Mouse (Mus musculus) hindbrain, embryonic 13.5 days (tissue): Measurements from ENCODE around the gene Ank3. TPM values are rescaled to one million over a fixed set of nuclear protein-coding genes. Genes with fewer than 3 reads are reported as not detected.

Source experiments
- ATAC-seq: fragments of 200-750 bp; cut with Nextera tagmentation; 2 replicates; pipeline ENCODE4 v1.8.0; 2017; ENCODE audit warnings: moderate TSS enrichment; ENCODE audit not compliant: low FRiP score
- H3K27ac ChIP-seq: fragments of 300-500 bp; sonication (generic); 2 replicates; pipeline ENCODE4 v1.5.1; 2015; ENCODE audit warnings: inconsistent platforms, mild to moderate bottlenecking, moderate library complexity
- H3K27me3 ChIP-seq: fragments of 300-500 bp; sonication (generic); 2 replicates; pipeline ENCODE4 v1.6.1; 2015; ENCODE audit warnings: mild to moderate bottlenecking, inconsistent platforms
- H3K36me3 ChIP-seq: fragments of 300-500 bp; sonication (generic); 2 replicates; pipeline ENCODE4 v1.6.1; 2015; ENCODE audit warnings: mild to moderate bottlenecking, inconsistent platforms
- H3K4me1 ChIP-seq: fragments of 300-500 bp; sonication (generic); replicated peaks from 2 replicates; pipeline ENCODE4 v1.6.1; 2015; ENCODE audit warnings: inconsistent platforms
- H3K4me2 ChIP-seq: fragments of 300-500 bp; sonication (generic); 2 replicates; pipeline ENCODE4 v1.6.1; 2015; ENCODE audit warnings: inconsistent platforms, mild to moderate bottlenecking, moderate library complexity
- H3K4me3 ChIP-seq: fragments of 300-500 bp; sonication (generic); 2 replicates; pipeline ENCODE4 v1.5.1; 2015; ENCODE audit warnings: mild to moderate bottlenecking, inconsistent platforms
- H3K9ac ChIP-seq: fragments of 300-500 bp; sonication (generic); 2 replicates; pipeline ENCODE4 v1.6.1; 2015; ENCODE audit warnings: mild to moderate bottlenecking, inconsistent platforms
- H3K9me3 ChIP-seq: fragments of 300-500 bp; sonication (generic); 2 replicates; pipeline ENCODE4 v1.6.1; 2016; ENCODE audit warnings: inconsistent platforms
- WGBS: fragments of 180-500 bp; shearing (Covaris S2); methylation state at CpG from one replicate; pipeline ENCODE4 v1.1.7; 2015; 5-methylcytosine and 5-hydroxymethylcytosine counted together
- polyA plus RNA-seq: library from polyadenylated mRNA; unstranded; fragments of >200 nt; fragmentation: Nextera tagmentation; extraction: Ambion mirVana; gene quantifications from 2 replicates; pipeline ENCODE4 v1.2.1, GENCODE M21; 2015

Gene Ank3
- polyA plus RNA-seq, 1 experiment from 2014 or later, result 114 TPM

- WGBS, result 66% methylated on average over 7 of the region's 7 CpGs
- Histone ChIP-seq H3K4me1 (peaks cover 5% of the 10 kb centered on the region; the same call in 1 of the 2 replicates), H3K27me3 (no peaks in the 10 kb centered on the region), H3K9ac (no peak overlapping the region), H3K9me3 (no peaks in the 10 kb centered on the region), H3K4me2 (no peak overlapping the region), H3K4me3 (no peak overlapping the region), H3K27ac (no peak overlapping the region), H3K36me3 (no peaks in the 10 kb centered on the region)
- no peak for ATAC-seq
These were observed 55.9 kb downstream of the Ank3 start for GRCm38 (mm10) chr10:69454480-69454879.

DNA sequence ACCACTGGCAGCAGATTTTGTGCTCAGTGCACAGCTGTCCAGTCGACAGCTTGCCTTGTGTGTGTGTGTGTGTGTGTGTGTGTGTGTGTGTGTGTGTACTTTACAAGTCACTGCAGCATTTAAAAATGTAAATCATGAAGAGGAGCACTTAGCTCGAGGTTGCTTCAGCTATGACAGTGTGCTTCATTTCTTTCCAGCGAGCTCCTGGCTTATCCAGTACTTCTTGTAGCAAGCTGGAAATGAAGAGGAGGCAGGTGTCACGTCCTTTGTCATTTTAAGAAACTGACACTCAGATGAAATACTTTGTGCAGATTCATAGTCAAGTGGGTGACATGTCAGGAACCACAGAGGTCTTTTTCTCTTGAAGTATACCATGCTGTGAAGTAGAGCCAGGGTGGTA, 66.3 kb downstream of the Ank3 start:
- ATAC-seq, result no peak
- no peaks in the 10 kb centered on the region for H3K27me3 ChIP-seq
- no peak overlapping the region for H3K9ac ChIP-seq
- H3K36me3 ChIP-seq, result no peaks in the 10 kb centered on the region
- H3K4me1 ChIP-seq, result peaks cover 60% of the 10 kb centered on the region
- 41% methylated on average over 4 of the region's 4 CpGs for WGBS
- H3K27ac ChIP-seq, result peak overlapping the region; percentile 90
- no peaks in the 10 kb centered on the region for H3K9me3 ChIP-seq
- H3K4me2 ChIP-seq, result no peak overlapping the region
- H3K4me3 ChIP-seq, result no peak overlapping the region

GRCm38 (mm10) chr10:69465558-69466200, 67.1 kb downstream of the Ank3 start:
- 0 out of 2 replicates have a peak overlapping the region, but pooled peaks have one; percentile 39 for H3K9ac ChIP-seq

GRCm38 (mm10) chr10:69466201-69466585, 67.6 kb downstream of the Ank3 start:
- H3K4me2 ChIP-seq, result peak overlapping the region; percentile 47

More at GRCm38 (mm10) chr10:69465558-69466200, 67.1 kb downstream of the Ank3 start:
- Histone ChIP-seq H3K27me3 (no peaks in the 10 kb centered on the region), H3K4me2 (peak overlapping the region; percentile 47), H3K4me3 (no peak overlapping the region), H3K9me3 (no peaks in the 10 kb centered on the region), H3K4me1 (peaks cover 60% of the 10 kb centered on the region), H3K36me3 (no peaks in the 10 kb centered on the region), H3K27ac (peak overlapping the region; percentile 93)
- WGBS, result 22% methylated on average over 11 of the region's 11 CpGs
- peak; percentile 83 for ATAC-seq

GRCm38 (mm10) chr10:69466586-69466985, 68.0 kb downstream of the Ank3 start:
- no peak for ATAC-seq
- no peak overlapping the region for H3K4me3 ChIP-seq
- H3K4me2 ChIP-seq, result peak overlapping the region; percentile 47; the same call in 1 of the 2 replicates
- no peaks in the 10 kb centered on the region for H3K36me3 ChIP-seq
- peak overlapping the region; percentile 93 for H3K27ac ChIP-seq
- peaks cover 60% of the 10 kb centered on the region for H3K4me1 ChIP-seq
- H3K27me3 ChIP-seq, result no peaks in the 10 kb centered on the region
- H3K9ac ChIP-seq, result 0 out of 2 replicates have a peak overlapping the region, but pooled peaks have one; percentile 39
- 22% methylated on average over 4 of the region's 4 CpGs for WGBS
- H3K9me3 ChIP-seq, result no peaks in the 10 kb centered on the region

More at GRCm38 (mm10) chr10:69466201-69466585, 67.6 kb downstream of the Ank3 start:
- 0 out of 2 replicates have a peak overlapping the region, but pooled peaks have one; percentile 39 for H3K9ac ChIP-seq
- H3K4me1 ChIP-seq, result peaks cover 60% of the 10 kb centered on the region
- no peaks in the 10 kb centered on the region for H3K9me3 ChIP-seq
- no peaks in the 10 kb centered on the region for H3K36me3 ChIP-seq
- H3K27ac ChIP-seq, result peak overlapping the region; percentile 93
- no peak overlapping the region for H3K4me3 ChIP-seq
- H3K27me3 ChIP-seq, result no peaks in the 10 kb centered on the region
- peak; percentile 21; the same call in 1 of the 2 replicates for ATAC-seq
- WGBS, result 31% methylated on average over 2 of the region's 2 CpGs

DNA sequence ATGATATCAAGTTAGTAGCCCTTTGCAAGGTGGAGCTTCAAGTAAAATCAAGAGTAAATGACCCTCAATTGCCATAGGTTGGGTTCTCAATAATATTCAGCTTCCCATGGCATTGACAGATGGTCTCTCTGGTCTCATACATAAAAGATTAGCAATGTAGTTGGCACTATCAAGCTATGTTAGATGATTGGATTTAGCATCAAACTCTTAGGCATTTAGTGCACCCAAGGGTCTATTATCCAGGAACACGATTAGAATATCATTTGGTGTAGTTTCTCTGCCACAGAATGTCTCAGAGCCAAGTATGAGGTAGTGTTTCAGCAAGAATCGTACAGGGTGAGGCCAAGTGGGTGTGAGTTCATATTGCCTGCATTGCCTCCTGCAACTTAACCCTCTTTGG, 68.6 kb downstream of the Ank3 start:
- WGBS, result 33% methylated on average over 2 of the region's 2 CpGs
- H3K4me3 ChIP-seq, result no peak overlapping the region
- no peaks in the 10 kb centered on the region for H3K9me3 ChIP-seq
- ATAC-seq, result no peak; the same call in 1 of the 2 replicates
- H3K9ac ChIP-seq, result no peak overlapping the region
- H3K36me3 ChIP-seq, result no peaks in the 10 kb centered on the region
- H3K4me2 ChIP-seq, result no peak overlapping the region
- H3K4me1 ChIP-seq, result peaks cover 60% of the 10 kb centered on the region
- no peaks in the 10 kb centered on the region for H3K27me3 ChIP-seq
- peak overlapping the region; percentile 93 for H3K27ac ChIP-seq

- Histone ChIP-seq H3K4me2 (no peak overlapping the region), H3K4me1 (peaks cover 27% of the 10 kb centered on the region), H3K36me3 (no peaks in the 10 kb centered on the region), H3K9ac (no peak overlapping the region), H3K4me3 (no peak overlapping the region), H3K27me3 (no peaks in the 10 kb centered on the region), H3K27ac (no peak overlapping the region), H3K9me3 (no peaks in the 10 kb centered on the region)
- no peak for ATAC-seq
- 40% methylated on average over 4 of the region's 4 CpGs for WGBS
These were observed 73.3 kb downstream of the Ank3 start for GRCm38 (mm10) chr10:69471841-69472240.

DNA sequence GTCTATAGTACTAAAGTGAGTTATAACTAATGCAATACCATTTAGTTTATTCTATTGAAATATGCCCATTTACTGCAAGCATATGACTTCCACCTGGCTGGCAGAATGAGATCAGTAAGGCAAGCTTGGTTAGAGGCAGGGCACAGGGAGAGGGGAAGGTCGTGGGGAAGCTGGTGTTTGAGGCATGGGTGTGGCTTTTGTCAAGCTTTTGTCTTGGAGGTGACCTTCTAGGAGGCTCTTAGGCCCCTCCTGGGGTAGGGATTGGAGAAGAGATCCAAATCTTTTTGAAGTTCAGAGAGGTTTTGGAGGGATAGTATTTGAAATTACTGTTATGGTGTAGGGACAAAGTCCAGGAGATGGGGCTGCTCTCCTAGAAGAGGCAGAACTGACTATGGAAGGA, 78.3 kb downstream of the Ank3 start:
- Histone ChIP-seq H3K4me3 (no peak overlapping the region), H3K9ac (no peak overlapping the region), H3K27me3 (no peaks in the 10 kb centered on the region), H3K9me3 (no peaks in the 10 kb centered on the region), H3K36me3 (no peaks in the 10 kb centered on the region), H3K4me2 (no peak overlapping the region), H3K27ac (no peak overlapping the region), H3K4me1 (no peaks in the 10 kb centered on the region; the same call in 1 of the 2 replicates)
- 50% methylated on average over 1 of the region's 1 CpGs for WGBS
- ATAC-seq, result no peak

GRCm38 (mm10) chr10:69477656-69478055, 79.1 kb downstream of the Ank3 start:
- H3K4me2 ChIP-seq, result no peak overlapping the region
- no peak overlapping the region for H3K4me3 ChIP-seq
- 72% methylated on average over 2 of the region's 2 CpGs for WGBS
- H3K36me3 ChIP-seq, result no peaks in the 10 kb centered on the region
- H3K27ac ChIP-seq, result no peak overlapping the region
- H3K27me3 ChIP-seq, result no peaks in the 10 kb centered on the region
- H3K9ac ChIP-seq, result no peak overlapping the region
- no peak for ATAC-seq
- no peaks in the 10 kb centered on the region; the same call in 1 of the 2 replicates for H3K4me1 ChIP-seq
- no peaks in the 10 kb centered on the region for H3K9me3 ChIP-seq

DNA sequence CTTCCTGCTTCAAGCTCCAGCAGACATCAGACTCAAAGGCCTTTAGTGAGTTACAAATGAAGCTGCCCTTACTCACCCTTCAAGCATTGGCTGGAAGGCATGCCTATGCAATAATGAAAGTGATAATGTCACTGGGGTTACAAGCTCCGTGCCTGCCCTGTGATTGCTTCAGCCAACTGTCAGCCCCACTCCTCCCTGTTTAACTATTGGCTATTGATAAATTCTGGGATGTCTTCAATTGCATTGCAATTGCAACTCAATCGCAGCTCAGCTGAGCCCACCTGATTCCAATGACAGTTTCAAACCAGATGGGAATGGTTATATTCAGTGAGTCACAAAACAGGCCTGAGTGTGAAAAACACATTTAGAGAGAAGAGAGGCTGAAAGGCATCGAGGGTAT, 80.3 kb downstream of the Ank3 start:
- no peaks in the 10 kb centered on the region for H3K27me3 ChIP-seq
- 44% methylated on average over 3 of the region's 3 CpGs for WGBS
- H3K4me2 ChIP-seq, result no peak overlapping the region
- H3K27ac ChIP-seq, result no peak overlapping the region
- no peak overlapping the region for H3K9ac ChIP-seq
- ATAC-seq, result no peak
- no peaks in the 10 kb centered on the region for H3K36me3 ChIP-seq
- H3K4me3 ChIP-seq, result no peak overlapping the region
- H3K4me1 ChIP-seq, result no peaks in the 10 kb centered on the region; the same call in 1 of the 2 replicates
- no peaks in the 10 kb centered on the region for H3K9me3 ChIP-seq

DNA sequence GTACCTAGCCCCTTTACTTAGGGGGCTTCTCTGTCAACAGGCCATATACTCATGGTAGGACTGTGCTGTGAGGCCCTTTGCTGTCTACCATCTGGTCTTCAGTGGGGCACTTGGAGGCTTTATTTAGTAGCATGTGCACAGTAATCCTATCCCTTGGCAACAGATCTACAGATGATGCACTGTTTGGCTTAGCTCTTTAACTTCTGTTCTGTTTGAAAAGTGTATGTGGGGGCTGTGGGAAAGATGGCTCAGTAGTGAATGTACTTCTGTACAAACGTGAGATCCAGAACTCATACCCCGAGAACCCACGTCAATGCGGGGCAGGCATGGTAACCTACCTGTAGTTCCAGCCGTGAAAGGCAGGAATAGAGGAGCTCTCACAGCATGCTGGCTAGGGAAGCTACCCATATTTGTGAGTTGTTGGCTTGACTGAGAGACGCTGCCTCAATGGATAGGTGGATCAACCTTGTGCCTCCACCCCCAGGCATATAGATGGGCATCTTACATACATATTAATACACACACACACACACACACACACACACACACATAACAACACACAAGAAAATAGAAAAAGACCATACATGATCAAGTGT, 86.7 kb downstream of the Ank3 start:
- Histone ChIP-seq H3K27ac (no peak overlapping the region), H3K9me3 (no peaks in the 10 kb centered on the region), H3K4me3 (no peak overlapping the region), H3K4me2 (no peak overlapping the region), H3K27me3 (no peaks in the 10 kb centered on the region), H3K36me3 (no peaks in the 10 kb centered on the region), H3K4me1 (no peaks in the 10 kb centered on the region), H3K9ac (no peak overlapping the region)
- no peak for ATAC-seq
- 89% methylated on average over 6 of the region's 6 CpGs for WGBS

DNA sequence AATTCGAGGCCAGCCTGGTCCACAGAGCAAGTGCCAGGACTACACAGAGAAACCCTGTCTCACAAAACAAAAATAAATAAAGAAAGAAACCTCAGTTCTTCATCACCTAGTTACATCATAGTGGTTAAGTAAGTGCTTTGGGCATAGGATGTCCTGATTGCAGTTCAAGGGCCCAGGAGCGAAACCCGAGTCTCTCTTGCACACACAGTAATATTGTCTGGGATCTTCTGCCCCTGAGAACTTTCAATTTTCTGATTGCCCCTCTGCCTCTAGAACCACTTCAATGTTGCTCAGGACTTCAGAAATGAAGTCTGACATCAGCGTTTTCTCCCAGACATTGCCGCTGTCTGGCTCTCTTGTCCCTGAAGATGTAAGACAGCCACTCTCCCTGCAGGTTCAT, 91.6 kb downstream of the Ank3 start:
- H3K27me3 ChIP-seq, result no peaks in the 10 kb centered on the region
- H3K9me3 ChIP-seq, result no peaks in the 10 kb centered on the region
- no peak overlapping the region for H3K4me2 ChIP-seq
- no peak overlapping the region for H3K27ac ChIP-seq
- H3K4me1 ChIP-seq, result no peaks in the 10 kb centered on the region
- H3K4me3 ChIP-seq, result no peak overlapping the region
- no peaks in the 10 kb centered on the region for H3K36me3 ChIP-seq
- ATAC-seq, result no peak
- 86% methylated on average over 5 of the region's 5 CpGs for WGBS
- no peak overlapping the region for H3K9ac ChIP-seq

DNA sequence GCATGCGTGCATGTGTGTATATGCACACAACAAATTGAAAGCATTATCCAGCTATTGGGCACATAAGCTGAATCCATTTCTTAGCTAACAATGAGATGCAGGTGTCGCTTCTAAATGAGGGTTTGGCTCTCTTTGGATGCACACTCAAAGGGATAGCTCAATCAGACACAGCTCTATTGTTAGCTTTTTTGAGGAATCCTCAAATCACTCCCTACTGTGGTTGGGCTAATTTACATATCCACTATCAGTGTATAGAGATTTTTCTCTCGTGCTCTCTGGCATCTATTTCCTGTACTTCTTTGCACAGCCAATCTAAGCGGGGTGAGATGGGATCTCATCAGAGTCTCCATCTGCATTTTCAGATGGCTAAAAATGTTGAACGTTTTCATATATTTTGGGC, 93.4 kb downstream of the Ank3 start:
- Histone ChIP-seq H3K4me2 (no peak overlapping the region), H3K4me1 (no peaks in the 10 kb centered on the region), H3K9ac (no peak overlapping the region), H3K9me3 (no peaks in the 10 kb centered on the region), H3K4me3 (no peak overlapping the region), H3K36me3 (no peaks in the 10 kb centered on the region), H3K27ac (no peak overlapping the region), H3K27me3 (no peaks in the 10 kb centered on the region)
- 62% methylated on average over 5 of the region's 5 CpGs for WGBS
- no peak for ATAC-seq
